Mouse (Mus musculus) left cerebral cortex, postnatal 36 days (tissue): ENCODE results near the gene Stra6. TPM values are rescaled to one million over a fixed set of nuclear protein-coding genes. Genes with fewer than 3 reads are reported as not detected.

Source experiments
- DNase-seq, 2 experiments: peaks; one replicate each; pipeline ENCODE4 v3.0.0; 2021 to 2022; ENCODE audit warnings: low spot score in 2 of 2, mixed read lengths in 1 of 2
- intact Hi-C: fragments of 180-260 bp; cut with DNase I; formaldehyde crosslinking; loops from one replicate; pipeline ENCODE4 v1.15.1; 2025
- total RNA-seq, 2 experiments: library from RNA; stranded (reverse); gene quantifications; 2 replicates each; pipeline ENCODE4 v1.2.3; 2021

Gene Stra6
- total RNA-seq: 1 to 10 TPM; 5.6 to 7.3 TPM

DNA sequence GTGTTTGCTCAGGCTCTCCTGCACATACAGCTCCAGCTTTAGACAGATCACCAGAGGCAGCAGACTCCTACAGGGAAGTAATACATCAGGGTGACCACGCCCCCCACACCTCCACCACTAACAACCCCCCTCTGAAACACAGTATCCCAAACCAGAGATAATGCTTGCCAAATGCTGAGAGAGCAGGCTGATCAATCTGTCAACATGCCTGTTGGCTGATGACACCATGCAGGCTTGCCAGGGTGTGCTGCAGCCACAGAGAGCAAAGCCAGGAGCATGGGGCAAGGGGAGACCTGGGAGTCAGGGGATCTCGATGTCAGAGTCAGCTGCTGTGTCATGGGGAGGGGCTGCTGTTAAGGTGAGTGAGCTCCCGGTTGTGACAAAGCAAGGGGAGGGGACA, at the start of gene Stra6:
Gene Stra6 (plus strand): TSS at position 258 of the 400 bp plus-strand sequence.
- DNase-seq: no peak
- intact Hi-C loops: no loop called here

DNA sequence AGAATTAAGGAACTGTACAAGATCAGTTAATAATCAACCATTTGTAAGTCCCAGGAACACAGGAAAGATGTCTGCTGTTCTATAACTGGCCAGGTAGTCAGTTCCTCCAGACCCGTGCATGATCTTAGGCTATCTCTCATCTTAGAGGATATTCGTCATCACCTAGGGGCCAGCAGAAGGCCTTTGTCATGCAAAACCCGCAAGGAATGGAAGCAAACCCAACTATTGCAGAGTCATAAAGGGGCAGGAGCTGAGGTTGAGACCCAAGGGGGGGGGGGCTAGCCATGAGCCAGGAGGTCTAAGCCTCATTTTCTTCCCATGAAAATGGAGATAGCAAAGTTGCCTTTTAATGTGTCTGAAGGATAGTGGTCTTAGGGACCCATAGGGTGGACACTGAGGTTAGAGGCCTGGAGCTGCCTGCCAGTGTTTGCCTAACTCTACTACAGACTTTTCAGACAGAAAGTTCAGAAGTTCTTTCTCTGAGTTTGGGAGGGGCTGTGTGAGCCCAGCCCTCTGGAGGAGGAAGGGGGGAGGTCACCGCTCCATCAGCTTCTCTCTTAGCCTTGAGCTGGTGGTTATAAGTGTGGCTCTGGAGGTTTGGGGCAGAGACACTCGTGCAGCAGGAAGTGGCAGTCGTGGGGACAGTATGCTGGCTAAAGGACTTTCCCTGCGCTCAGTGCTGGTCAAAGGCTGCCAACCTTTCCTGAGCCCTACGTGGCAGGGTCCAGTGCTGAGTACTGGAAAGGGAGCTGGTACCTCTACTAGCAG, 49.0 kb upstream of the Stra6 start:
- intact Hi-C loops: no loop called here
- DNase-seq: no peak

DNA sequence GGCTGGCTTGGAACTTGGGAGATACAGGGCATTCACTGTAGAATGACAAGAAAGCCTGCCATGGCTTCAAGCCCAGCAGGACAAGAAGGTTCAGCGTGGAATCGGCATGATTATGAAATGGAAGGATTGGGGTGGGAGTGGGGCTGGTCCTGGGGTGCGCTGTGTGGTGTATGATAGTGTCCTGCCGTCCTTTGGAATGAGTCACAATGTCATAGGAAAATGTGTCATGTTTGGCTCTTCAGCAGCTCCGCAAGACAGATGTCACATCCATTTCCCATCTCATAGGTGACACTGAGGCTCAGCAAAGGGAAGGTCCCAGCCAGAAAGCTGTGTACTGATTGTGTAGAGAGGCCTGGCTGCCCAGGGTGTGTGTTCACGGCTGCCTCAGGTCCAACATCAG, 47.7 kb upstream of the Stra6 start:
- intact Hi-C loops: no loop called here
- no peak for DNase-seq

DNA sequence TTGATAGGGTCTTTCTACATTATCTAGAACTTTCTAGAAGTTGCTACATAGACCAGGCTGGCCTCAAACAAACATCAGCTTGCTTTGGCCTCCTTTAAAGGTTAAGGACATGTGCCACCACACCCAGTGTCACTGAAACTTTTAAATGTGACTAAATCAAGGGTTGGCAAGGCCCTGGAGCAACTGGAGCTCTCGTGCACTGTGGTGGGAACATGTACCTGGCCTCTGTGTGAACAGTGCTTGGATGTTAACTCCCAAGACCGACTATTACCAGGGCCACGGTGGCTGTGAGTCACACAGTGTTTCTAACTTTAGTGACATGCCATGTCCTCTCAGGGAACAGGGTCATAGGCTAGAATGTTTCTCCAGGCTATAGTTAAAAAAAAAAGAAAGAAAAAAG, 46.6 kb upstream of the Stra6 start:
- intact Hi-C loops: no loop called here
- no peak for DNase-seq

DNA sequence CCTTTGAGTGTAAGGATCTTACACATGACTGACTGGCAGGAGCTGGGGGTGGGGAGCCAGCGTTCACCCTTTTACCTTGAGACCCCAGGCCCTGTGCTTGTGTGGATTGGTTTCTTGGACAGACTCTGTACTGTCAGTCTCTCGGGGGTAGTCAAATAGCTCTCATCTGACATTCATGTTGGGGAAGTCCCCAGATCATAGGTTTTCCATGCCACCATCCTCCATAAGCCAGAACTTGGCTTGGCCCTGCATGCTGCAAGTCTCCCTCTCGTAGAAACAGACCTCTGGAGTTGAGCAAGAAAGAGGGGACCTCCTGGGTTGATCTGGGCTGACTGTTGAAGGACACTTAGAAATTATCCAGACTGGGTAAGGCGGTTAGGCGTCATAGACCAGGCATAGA, 45.2 kb upstream of the Stra6 start:
- no peak for DNase-seq
- intact Hi-C loops: no loop called here

DNA sequence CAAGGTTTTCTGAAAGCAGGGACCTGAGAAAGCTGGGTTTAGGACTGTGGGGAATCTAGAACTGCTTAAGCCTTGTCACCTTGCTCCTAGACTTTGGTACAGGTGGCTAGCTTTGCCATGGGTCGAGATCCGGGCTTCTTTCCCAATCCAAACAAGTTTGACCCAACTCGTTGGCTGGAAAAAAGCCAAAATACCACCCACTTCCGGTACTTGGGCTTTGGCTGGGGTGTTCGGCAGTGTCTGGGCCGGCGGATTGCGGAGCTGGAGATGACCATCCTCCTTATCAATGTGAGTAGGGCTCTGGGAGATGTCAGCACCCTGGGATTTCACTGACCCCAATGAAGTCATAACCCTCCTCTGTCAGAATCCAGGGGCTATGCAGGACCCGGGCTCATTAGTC, 37.6 kb upstream of the Stra6 start:
- intact Hi-C loops: no loop called here

DNA sequence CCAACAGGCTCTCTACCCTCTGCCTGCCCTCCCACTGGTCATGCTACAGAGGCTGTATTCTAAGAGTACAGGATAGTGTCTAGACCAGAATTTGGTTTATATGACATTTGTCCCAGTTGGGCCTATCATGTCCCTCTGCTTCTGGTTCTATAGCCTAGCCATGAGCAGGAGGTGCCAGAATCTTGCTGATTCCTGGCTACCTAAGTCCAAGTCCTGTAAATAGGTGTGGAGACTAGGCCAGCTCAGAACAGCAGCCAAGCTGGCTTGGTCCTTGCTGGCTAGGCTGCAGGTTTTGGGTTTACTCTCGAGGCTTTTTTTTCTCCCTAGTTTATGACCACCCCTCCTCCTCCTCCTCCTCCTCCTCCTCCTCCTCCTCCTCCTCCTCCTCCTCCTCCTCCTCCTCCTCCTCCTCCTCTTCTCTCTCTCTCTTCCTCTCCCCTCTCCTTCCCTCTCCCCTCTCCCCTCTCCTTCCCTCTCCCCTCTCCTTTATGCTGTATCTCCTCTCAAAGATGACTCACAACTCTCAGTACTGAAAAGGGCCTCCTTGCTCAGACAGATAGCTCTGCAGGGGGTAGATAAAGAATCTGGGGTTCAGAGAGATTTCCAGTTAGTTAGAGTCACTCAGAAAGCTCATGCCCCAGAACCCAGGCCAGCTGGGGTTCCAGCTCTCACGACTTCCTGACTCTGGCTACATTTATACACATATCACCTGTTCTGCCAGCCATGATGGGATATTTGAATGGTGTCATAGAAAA, 36.0 kb upstream of the Stra6 start:
- DNase-seq: no peak
- intact Hi-C loops: no loop called here

More for the DNA sequence above, 37.6 kb upstream of the Stra6 start:
- DNase-seq: no peak

DNA sequence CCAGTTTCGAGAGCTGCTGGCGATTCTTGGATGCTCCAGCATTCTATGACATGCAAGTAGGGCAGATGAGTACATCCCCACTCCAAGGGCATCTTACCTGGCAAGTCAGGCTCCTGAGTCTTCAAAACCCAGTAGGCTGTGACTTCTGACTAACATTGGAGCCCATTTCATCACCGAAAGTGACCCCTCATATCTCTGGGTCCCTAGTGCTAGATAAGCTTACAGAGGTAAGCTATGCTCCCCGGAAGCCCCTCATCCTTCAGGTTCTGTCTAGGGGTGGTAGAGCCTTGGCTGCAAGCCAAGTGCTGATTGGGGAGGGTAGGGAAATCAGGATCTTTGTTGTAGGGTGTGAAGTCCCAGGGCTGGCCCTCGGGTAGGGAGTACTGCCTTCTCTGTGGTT, 34.7 kb upstream of the Stra6 start:
- DNase-seq: no peak
- intact Hi-C loops: no loop called here

DNA sequence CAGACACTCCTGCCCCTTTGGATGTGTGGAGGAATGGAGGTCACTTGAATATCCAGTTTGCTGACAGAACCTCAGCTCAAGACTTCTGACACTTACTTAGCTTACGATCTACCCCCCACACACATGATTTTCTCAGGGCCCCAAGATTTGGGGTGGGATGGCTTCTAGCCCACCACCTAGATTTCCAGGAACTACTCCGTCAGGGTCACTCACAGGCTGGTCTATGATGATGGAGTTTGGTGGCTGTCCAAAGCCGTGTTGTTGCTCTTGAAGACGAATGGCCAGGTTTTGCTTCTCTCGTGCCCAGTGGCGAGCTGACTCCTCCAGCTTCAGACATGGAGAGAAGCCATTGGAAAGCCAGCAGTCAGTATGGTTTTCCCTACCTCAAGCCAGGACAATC, 34.0 kb upstream of the Stra6 start:
- no peak for DNase-seq
- intact Hi-C loops: no loop called here

DNA sequence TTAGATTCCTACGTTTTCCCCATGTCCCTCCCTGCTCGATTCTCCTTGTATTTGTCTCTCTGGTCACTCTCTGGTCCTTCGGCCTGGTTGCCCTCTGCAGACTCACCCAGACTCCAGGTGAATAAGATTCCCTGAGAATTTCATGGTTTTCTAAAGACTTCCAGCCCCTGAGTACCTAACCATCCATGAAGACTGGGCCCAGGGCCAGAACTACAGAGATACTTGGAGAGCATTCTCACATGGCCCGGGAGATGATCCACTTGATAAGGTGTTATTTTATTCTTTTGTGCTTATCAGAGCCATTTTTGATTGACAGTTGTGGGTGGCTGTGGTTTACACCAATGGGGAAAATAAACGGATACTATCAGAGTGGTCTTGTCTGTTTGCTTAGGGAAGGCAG, 31.7 kb upstream of the Stra6 start:
- intact Hi-C loops: no loop called here

DNA sequence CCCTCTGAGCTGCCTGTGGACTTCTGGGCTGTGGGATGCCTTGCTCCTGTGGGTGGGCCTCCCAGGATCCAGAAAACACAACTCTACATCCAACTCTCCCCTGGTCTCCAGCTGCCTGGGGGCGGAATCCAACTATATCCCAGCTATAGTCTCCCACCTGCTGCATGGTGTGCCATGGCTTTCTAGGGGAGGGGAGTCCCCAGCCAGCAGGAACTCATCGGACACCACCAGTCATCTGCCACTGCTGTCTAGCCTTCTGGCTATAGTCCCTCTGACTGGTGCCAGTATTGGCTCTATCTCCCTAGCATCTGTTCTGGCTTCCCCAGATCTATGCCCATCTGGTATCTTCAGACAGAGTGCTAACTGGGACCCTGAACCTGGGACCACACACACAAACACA, 28.1 kb upstream of the Stra6 start:
- DNase-seq: peak; percentile 69 to 73
- intact Hi-C loops: loop anchor here (5.0 kb wide), 1 partner anchor 247 kb away; no protein-coding TSS in a partner anchor

More for the DNA sequence above, 31.7 kb upstream of the Stra6 start:
- DNase-seq: no peak

DNA sequence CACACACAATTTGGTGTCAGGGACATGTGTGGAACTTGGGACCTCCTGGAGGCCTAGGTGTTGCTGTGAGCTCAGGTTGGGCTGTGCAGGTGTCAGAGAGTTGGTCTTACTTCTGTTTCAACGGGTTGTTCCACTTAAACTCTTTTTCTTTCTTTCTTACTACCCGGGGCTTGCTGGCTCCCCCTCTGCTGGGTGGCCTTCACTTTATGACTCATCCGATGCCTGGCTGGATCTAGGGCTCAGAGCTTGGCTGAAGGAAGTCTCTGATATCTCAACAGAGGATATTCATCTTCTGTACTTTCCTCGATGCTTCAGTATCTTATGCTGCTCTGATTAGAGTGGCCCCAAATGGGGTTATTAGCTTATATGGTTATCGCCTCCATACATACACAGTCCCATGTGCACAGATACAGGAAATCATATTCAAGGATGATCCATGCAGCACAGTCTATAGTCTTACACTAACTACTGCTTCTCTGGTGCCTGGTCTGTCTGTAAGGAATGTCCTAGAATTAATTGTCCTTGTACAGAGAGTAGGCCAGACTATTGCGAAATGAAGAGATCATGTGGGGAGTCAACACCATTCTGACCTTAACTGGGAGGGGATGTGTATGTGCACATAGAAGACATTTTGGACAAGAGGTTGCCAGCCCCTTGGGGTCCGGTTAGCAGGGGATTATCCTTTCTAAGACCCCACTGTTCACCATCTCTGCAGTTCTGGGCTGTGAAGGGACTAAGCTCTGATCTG, 27.5 kb upstream of the Stra6 start:
- intact Hi-C loops: loop anchor here (5.0 kb wide), 1 partner anchor 246 kb away; no protein-coding TSS in a partner anchor
- DNase-seq: no peak

DNA sequence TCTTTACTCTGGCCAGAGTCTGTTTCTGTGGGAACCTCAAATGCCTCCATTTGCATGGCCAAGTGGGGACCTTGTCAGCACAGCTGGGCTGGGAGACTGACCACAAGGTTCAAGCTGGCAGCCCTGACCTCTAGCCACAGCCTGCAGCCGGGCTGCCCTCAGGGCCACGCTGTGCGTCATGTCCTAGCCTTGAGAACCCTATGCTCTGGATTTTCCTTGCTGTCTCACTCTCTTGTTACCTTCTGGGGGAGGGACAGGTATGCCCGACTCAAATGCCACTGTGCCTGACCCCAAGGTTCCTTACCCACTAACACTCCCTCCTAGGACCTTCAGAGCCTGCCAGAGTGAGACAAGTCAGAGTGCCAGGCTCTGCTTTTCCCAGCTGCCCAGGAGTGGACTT, 26.6 kb upstream of the Stra6 start:
- no peak for DNase-seq
- intact Hi-C loops: loop anchor here (5.0 kb wide), 1 partner anchor 245 kb away; no protein-coding TSS in a partner anchor

DNA sequence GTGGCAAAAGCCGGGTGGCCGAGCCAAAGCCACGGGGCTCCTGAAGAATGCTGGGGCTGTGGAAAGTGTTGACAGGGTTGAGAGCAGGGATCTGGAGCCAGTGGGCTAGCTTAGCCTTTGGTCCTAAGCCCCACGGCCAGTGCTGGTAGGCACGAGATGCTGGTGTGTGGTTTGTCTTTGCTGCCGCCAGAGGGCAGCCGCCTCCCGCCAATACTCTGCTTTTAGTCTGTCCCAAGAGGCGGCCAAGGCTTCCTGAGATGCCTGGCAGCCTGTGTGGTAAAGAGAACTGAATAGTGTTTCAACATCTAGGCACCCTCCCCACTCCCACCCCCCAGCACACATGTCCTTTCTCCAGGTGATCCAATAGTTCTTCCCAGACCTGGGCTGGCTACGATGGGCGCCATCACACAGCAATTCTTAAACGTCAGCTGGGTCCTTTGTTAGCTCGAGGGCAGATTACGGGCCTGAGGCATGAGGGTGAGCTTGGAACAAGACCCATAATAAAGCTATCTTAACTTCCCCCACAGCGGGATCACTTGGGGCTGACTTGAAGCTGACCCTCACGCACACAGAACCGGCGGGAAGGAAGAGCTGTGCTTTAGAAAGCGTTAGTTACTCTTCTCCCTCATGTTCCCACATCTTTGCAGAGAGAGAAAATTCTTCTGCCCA, 25.0 kb upstream of the Stra6 start:
- intact Hi-C loops: loop anchor here (2.0 to 5.0 kb wide), 2 partner anchors 166 to 244 kb away; partner anchors contain the start of genes Islr and Islr2

DNA sequence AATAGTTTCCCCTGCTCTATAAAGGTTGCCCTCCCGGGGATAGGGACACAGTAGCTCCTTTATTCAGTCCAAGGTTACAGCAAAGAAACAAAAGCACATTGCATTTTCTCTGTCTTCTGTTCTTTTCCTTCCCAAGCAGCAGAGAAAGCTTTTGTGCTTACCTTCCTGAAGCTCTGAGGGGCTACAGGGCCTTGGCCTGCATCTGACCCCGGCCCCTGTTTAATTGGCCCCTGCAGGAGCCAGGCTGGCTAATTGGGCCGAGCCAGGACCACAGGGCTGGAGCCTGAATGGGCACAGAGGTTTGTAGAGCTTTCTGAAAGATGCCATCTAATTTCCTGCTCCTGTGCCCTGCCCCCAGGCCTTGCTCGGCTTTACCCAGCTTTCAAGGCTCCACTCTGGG, 22.6 kb upstream of the Stra6 start:
- no peak for DNase-seq
- intact Hi-C loops: no loop called here

More for the DNA sequence above, 25.0 kb upstream of the Stra6 start:
- peak; percentile 65 to 77 for DNase-seq

DNA sequence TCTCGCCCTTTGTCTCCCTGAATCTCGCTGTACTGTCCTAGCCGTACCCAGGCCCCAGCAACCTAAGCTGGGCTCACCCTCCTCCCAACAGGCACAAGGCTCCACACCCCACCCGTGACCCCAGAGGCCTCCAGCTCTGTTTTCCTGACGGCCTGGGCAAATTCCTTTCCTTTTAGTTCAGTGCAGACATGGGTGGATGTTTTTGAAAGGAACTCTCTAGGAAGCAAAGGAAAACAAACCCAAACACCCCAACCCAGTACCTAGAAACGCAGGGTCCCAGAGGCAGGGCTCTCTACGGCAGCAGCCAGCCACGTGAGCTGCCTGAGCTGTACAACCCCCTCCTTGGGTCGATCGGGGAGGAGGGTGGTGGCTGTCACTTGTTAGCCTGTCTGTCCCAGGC, 21.2 kb upstream of the Stra6 start:
- intact Hi-C loops: no loop called here
- DNase-seq: no peak

DNA sequence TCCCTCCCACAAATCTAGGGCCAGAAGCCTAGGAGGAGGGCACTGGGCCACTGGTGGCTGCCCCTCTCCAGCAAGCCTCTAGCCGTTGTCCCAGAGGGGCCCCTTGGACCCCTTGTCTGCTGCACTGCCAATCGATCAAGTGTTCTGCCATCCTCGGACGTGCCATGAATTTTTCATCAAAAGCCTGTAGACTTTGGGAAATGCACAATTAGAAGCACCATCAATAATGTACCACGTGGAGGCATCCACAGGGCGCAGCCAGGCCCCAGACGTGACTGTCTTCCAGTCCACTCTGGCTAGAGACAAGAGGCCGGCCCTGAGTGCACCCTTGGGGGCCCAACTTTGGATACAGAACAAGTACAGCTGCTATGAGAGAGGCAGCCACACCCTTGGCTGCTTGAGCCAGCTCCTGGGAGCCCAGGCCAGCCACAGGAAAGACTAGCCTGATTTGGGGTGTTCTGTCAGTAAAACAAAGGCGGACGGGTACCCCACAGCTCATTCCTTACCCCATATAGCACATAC, 20.0 kb upstream of the Stra6 start:
- intact Hi-C loops: no loop called here
- DNase-seq: no peak

DNA sequence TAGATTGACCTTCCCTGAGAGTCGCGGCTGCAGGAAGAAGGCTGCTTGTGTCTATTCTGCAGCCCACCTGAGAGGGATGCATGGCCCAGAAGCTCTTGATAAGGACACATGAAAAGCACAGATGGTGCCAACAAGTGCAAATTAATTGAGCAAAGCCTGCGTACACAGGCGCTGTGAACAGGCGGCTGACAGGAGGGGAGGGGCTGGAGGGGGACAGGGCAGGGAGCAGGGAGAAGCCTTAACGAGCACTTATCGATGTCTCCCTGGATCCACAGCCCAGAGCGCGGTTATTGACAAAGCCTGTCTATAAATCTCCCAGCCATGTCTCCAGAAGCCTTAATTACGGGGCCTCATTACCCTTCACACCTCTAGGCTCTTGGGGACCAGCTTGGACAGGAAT, 18.8 kb upstream of the Stra6 start:
- intact Hi-C loops: no loop called here
- DNase-seq: no peak

DNA sequence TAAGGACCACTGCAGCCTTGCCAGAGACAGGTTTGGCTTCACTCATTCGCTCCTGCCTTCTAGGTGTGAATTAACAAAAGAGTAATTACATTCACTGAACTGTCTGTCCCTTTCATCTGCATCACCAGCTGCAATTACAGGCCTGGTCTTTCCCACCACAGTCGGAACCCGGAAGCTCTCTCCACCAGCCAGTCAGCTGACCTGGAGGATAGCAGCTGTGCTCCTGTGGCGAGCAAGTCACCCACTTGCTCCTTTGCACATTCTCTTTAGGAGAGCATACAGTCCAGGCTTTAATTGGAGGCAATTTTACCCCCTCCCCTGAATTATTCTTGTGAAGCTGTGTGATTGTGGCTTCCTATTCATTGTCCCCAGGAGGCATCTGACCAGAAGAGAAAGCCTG, 17.9 kb upstream of the Stra6 start:
- DNase-seq: no peak
- intact Hi-C loops: no loop called here
